Mouse (Mus musculus) T-helper 2 cell (primary cell): ENCODE data around the gene Cd52.

ENCODE experiments used
- in situ Hi-C: fragments of 300-600 bp; cut with MboI, MseI; formaldehyde crosslinking; loops from one replicate; pipeline ENCODE4 v1.15.1; 2025; ENCODE audit warnings: high pct_unique_total_duplicates

Gene Cd52

GRCm38 (mm10) chr4:134096120-134096519 lies 1.2 kb upstream of the Cd52 start:
- in situ Hi-C loops, result no loop called here

- in situ Hi-C loops, result loop anchor here (5.0 kb wide), 1 partner anchor 33 kb away; the partner anchor contains the start of gene Sh3bgrl3
Measured at GRCm38 (mm10) chr4:134094004-134094564, 798 bp downstream of the Cd52 start.

GRCm38 (mm10) chr4:134092382-134093288 lies 2.2 kb downstream of the Cd52 start:
- in situ Hi-C loops, result loop anchor here (5.0 kb wide), 1 partner anchor 35 kb away; the partner anchor contains the start of gene Sh3bgrl3

GRCm38 (mm10) chr4:134091225-134091529 lies 3.7 kb downstream of the Cd52 start:
- in situ Hi-C loops, result loop anchor here (5.0 kb wide), 1 partner anchor 36 kb away; the partner anchor contains the start of gene Sh3bgrl3

- in situ Hi-C loops, result loop anchor here (5.0 kb wide), 1 partner anchor 37 kb away; the partner anchor contains the start of gene Sh3bgrl3
Measured at GRCm38 (mm10) chr4:134090521-134091224, 4.2 kb downstream of the Cd52 start.

- in situ Hi-C loops, result no loop called here
Measured at GRCm38 (mm10) chr4:134089029-134089428, 5.9 kb downstream of the Cd52 start.

GRCm38 (mm10) chr4:134087412-134087811 lies 7.5 kb downstream of the Cd52 start:
- in situ Hi-C loops, result no loop called here

- in situ Hi-C loops, result loop anchor here (5.0 kb wide), 1 partner anchor 48 kb away; no protein-coding TSS in a partner anchor
Measured at GRCm38 (mm10) chr4:134084999-134085398, 9.9 kb downstream of the Cd52 start.

GRCm38 (mm10) chr4:134082460-134082859 lies 12.4 kb downstream of the Cd52 start:
- in situ Hi-C loops, result loop anchor here (5.0 kb wide), 1 partner anchor 45 kb away; no protein-coding TSS in a partner anchor

- in situ Hi-C loops, result loop anchor here (5.0 kb wide), 1 partner anchor 45 kb away; no protein-coding TSS in a partner anchor
Measured at GRCm38 (mm10) chr4:134081730-134082386, 13.0 kb downstream of the Cd52 start.

- in situ Hi-C loops, result loop anchor here (5.0 kb wide), 1 partner anchor 43 kb away; no protein-coding TSS in a partner anchor
Measured at GRCm38 (mm10) chr4:134080674-134081073, 14.2 kb downstream of the Cd52 start.

- in situ Hi-C loops, result no loop called here
Measured at GRCm38 (mm10) chr4:134078694-134079093, 16.2 kb downstream of the Cd52 start.

GRCm38 (mm10) chr4:134068793-134069580 lies 25.9 kb downstream of the Cd52 start:
- in situ Hi-C loops, result no loop called here

- in situ Hi-C loops, result no loop called here
Measured at GRCm38 (mm10) chr4:134067833-134068544, 26.9 kb downstream of the Cd52 start.

- in situ Hi-C loops, result no loop called here
Measured at GRCm38 (mm10) chr4:134067383-134067782, 27.5 kb downstream of the Cd52 start.

GRCm38 (mm10) chr4:134065431-134066004 lies 29.4 kb downstream of the Cd52 start:
- in situ Hi-C loops, result no loop called here

- in situ Hi-C loops, result no loop called here
Measured at GRCm38 (mm10) chr4:134062561-134062960, 32.3 kb downstream of the Cd52 start.

- in situ Hi-C loops, result no loop called here
Measured at GRCm38 (mm10) chr4:134061944-134062446, 32.9 kb downstream of the Cd52 start.

GRCm38 (mm10) chr4:134061166-134061830 lies 33.6 kb downstream of the Cd52 start:
- in situ Hi-C loops, result no loop called here
